Mouse (Mus musculus): ENCODE results near the gene Pcca. TPM values are rescaled to one million over a fixed set of nuclear protein-coding genes. Genes with fewer than 3 reads are reported as not detected.

Gene Pcca
- total RNA-seq, 1 experiment, result 12.3 TPM

GRCm38 (mm10) chr14:122720989-122721388 is 186.9 kb downstream of the Pcca start:
- Histone ChIP-seq H3K4me3 (ENCODE audit: insufficient read depth in 1 of 2, low read depth in 1 of 2, low read length in 2 of 2, poor library complexity in 1 of 2, severe bottlenecking in 1 of 2) (no peak overlapping the region), H3K4me1 (ENCODE audit: control insufficient read depth in 2 of 2, insufficient read depth in 2 of 2, low read length in 2 of 2, poor library complexity in 1 of 2) (no peaks in the 10 kb centered on the region), H3K27ac (ENCODE audit: insufficient read depth, low read depth, low read length, poor library complexity, severe bottlenecking) (no peak overlapping the region), H3K9ac (ENCODE audit: insufficient read depth, low read depth, low read length, poor library complexity, severe bottlenecking) (no peak overlapping the region), H3K36me3 (ENCODE audit: control insufficient read depth, insufficient read depth, low read length, poor library complexity, severe bottlenecking) (no peaks in the 10 kb centered on the region), H3K9me3 (ENCODE audit: control insufficient read depth, insufficient read depth, low read depth, low read length) (no peaks in the 10 kb centered on the region)
- in situ Hi-C loops (cut with MboI; ENCODE audit: low sequenced_read_pairs in 2 of 2, unreplicated experiment in 2 of 2), result no loop called here
- no peak for DNase-seq (ENCODE audit: low read depth, low spot score)
- TF ChIP-seq ZNF384 (IDR thresholded peaks at IDR 0.05; ENCODE audit: low read depth, low read length) (no peak), ZC3H11A (IDR thresholded peaks at IDR 0.05; ENCODE audit: borderline replicate concordance, low read depth, low read length) (no peak), CHD2 (IDR thresholded peaks at IDR 0.05; ENCODE audit: low read depth, low read length) (no peak), HCFC1 (IDR thresholded peaks at IDR 0.05; ENCODE audit: borderline replicate concordance, insufficient read depth, low read length) (no peak), MAFK (IDR thresholded peaks at IDR 0.05; ENCODE audit: insufficient read depth, low read depth, low read length) (no peak)

DNA sequence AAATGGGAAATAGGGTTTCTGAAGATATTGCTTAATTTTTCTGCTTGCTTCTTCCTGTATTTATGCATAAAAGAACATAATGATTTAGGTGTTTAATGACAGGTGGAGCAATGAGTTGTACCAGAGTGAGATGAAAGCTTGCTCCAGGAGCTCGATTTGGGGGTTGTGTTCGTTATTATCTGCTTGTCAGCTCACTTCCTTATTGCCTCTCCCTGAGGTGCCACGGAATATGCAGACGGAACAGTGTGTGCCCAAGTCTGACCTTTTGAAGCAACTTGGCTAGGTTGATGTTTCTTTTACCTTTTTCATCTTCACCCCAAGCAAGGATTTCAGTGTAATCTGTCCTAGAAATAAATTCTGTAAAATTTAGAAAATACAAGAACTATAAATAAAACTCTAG is 187.6 kb downstream of the Pcca start:
- Histone ChIP-seq H3K4me1 (ENCODE audit: control insufficient read depth in 2 of 2, insufficient read depth in 2 of 2, low read length in 2 of 2, poor library complexity in 1 of 2) (no peaks in the 10 kb centered on the region), H3K27ac (ENCODE audit: insufficient read depth, low read depth, low read length, poor library complexity, severe bottlenecking) (no peak overlapping the region), H3K9ac (ENCODE audit: insufficient read depth, low read depth, low read length, poor library complexity, severe bottlenecking) (no peak overlapping the region), H3K9me3 (ENCODE audit: control insufficient read depth, insufficient read depth, low read depth, low read length) (no peaks in the 10 kb centered on the region), H3K4me3 (ENCODE audit: insufficient read depth in 1 of 2, low read depth in 1 of 2, low read length in 2 of 2, poor library complexity in 1 of 2, severe bottlenecking in 1 of 2) (no peak overlapping the region), H3K36me3 (ENCODE audit: control insufficient read depth, insufficient read depth, low read length, poor library complexity, severe bottlenecking) (no peaks in the 10 kb centered on the region)
- DNase-seq (ENCODE audit: low read depth, low spot score), result no peak
- in situ Hi-C loops (cut with MboI; ENCODE audit: low sequenced_read_pairs in 2 of 2, unreplicated experiment in 2 of 2), result no loop called here
- TF ChIP-seq MAFK (IDR thresholded peaks at IDR 0.05; ENCODE audit: insufficient read depth, low read depth, low read length) (no peak), ZNF384 (IDR thresholded peaks at IDR 0.05; ENCODE audit: low read depth, low read length) (no peak), CHD2 (IDR thresholded peaks at IDR 0.05; ENCODE audit: low read depth, low read length) (no peak), ZC3H11A (IDR thresholded peaks at IDR 0.05; ENCODE audit: borderline replicate concordance, low read depth, low read length) (no peak), HCFC1 (IDR thresholded peaks at IDR 0.05; ENCODE audit: borderline replicate concordance, insufficient read depth, low read length) (no peak)

- no peak for TF ChIP-seq ZNF384 (IDR thresholded peaks at IDR 0.05; ENCODE audit: low read depth, low read length)
- Histone ChIP-seq H3K27ac (ENCODE audit: insufficient read depth, low read depth, low read length, poor library complexity, severe bottlenecking) (no peak overlapping the region), H3K36me3 (ENCODE audit: control insufficient read depth, insufficient read depth, low read length, poor library complexity, severe bottlenecking) (no peaks in the 10 kb centered on the region), H3K4me3 (ENCODE audit: insufficient read depth in 1 of 2, low read depth in 1 of 2, low read length in 2 of 2, poor library complexity in 1 of 2, severe bottlenecking in 1 of 2) (no peak overlapping the region), H3K9me3 (ENCODE audit: control insufficient read depth, insufficient read depth, low read depth, low read length) (no peaks in the 10 kb centered on the region), H3K4me1 (ENCODE audit: control insufficient read depth in 2 of 2, insufficient read depth in 2 of 2, low read length in 2 of 2, poor library complexity in 1 of 2) (no peaks in the 10 kb centered on the region), H3K9ac (ENCODE audit: insufficient read depth, low read depth, low read length, poor library complexity, severe bottlenecking) (no peak overlapping the region)
- in situ Hi-C loops (cut with MboI; ENCODE audit: low sequenced_read_pairs in 2 of 2, unreplicated experiment in 2 of 2), result no loop called here
- no peak for DNase-seq (ENCODE audit: low read depth, low spot score)
Measured at GRCm38 (mm10) chr14:122726456-122726855, 192.3 kb downstream of the Pcca start.

DNA sequence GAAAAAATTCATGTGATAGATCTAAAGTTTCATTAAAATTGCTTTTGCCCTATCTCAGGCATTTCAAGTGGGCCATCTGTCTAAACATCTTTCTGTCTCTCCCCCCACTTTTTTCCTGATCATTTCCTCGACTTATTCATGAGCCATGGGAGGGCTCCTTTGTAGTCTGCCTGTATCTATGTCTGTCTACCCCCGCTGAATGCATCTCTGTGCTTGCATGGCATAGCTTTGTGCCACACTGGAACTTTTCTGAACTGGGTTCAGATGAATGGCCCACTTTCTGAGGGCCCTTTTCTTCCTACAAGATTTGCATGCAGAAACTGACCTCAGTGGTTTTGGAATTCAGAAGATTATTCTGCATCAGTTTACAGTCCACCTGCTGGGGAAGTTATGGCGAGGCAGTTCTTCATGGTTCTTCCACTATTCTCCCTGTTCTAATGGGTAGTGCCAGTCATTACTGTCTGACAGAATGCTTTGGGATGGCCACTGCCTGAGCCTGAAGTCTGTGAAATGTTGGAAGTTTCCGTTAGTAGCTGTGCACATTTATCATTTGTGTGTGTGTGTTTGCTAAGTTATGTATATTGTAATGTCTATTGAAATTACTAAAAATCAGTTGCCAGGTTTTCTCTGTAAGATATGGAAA is 195.4 kb downstream of the Pcca start:
- Histone ChIP-seq H3K36me3 (ENCODE audit: control insufficient read depth, insufficient read depth, low read length, poor library complexity, severe bottlenecking) (no peaks in the 10 kb centered on the region), H3K4me3 (ENCODE audit: insufficient read depth in 1 of 2, low read depth in 1 of 2, low read length in 2 of 2, poor library complexity in 1 of 2, severe bottlenecking in 1 of 2) (no peak overlapping the region), H3K4me1 (ENCODE audit: control insufficient read depth in 2 of 2, insufficient read depth in 2 of 2, low read length in 2 of 2, poor library complexity in 1 of 2) (no peaks in the 10 kb centered on the region), H3K9ac (ENCODE audit: insufficient read depth, low read depth, low read length, poor library complexity, severe bottlenecking) (no peak overlapping the region), H3K27ac (ENCODE audit: insufficient read depth, low read depth, low read length, poor library complexity, severe bottlenecking) (no peak overlapping the region), H3K9me3 (ENCODE audit: control insufficient read depth, insufficient read depth, low read depth, low read length) (no peaks in the 10 kb centered on the region)
- in situ Hi-C loops (cut with MboI; ENCODE audit: low sequenced_read_pairs in 2 of 2, unreplicated experiment in 2 of 2), result no loop called here
- DNase-seq (ENCODE audit: low read depth, low spot score), result no peak
- TF ChIP-seq CHD2 (IDR thresholded peaks at IDR 0.05; ENCODE audit: low read depth, low read length) (no peak), ZC3H11A (IDR thresholded peaks at IDR 0.05; ENCODE audit: borderline replicate concordance, low read depth, low read length) (no peak), MAFK (IDR thresholded peaks at IDR 0.05; ENCODE audit: insufficient read depth, low read depth, low read length) (no peak), ZNF384 (IDR thresholded peaks at IDR 0.05; ENCODE audit: low read depth, low read length) (no peak), HCFC1 (IDR thresholded peaks at IDR 0.05; ENCODE audit: borderline replicate concordance, insufficient read depth, low read length) (no peak)

Data from ES-E14 (cell line).